12 mouse cellular contexts compared by ENCODE assay signal in genomic region chr6:148436441-148437001, GRCm38 (mm10). TPM values are rescaled to one million over a fixed set of nuclear protein-coding genes. Genes with fewer than 3 reads are reported as not detected.
A peak's percentile ranks its signal among the peaks of the same experiment; 100 is the strongest.
DNase-seq lines count a peak whose midpoint lies in the region; ATAC-seq and TF ChIP-seq lines count a peak whose summit lies in the region.
"Had no signal": no experiment of that assay in that cellular context is flagged by ENCODE, and none has a peak within 500 bp of the region (broad histone marks: within the 10 kb centered on the region; RNA-seq: fewer than 3 reads in every experiment).

No protein-coding gene starts in this region.

- H3K4me2 ChIP-seq in liver, embryonic 13.5 days = peak overlapping the region; percentile 16; the same call in 1 of the 2 replicates

- intact Hi-C loops in gastrocnemius, adult 2 months (cut with DNase I) = no loop called here
- intact Hi-C loops in left cerebral cortex, postnatal 14 days (cut with DNase I) = no loop called here

- TF ChIP-seq CTCF in gastrocnemius, adult 2 months (IDR thresholded peaks at IDR 0.05) = no peak

- H3K4me1 ChIP-seq in liver, embryonic 13.5 days (replicated peaks) = peaks cover 6% of the 10 kb centered on the region; the same call in 1 of the 2 replicates

- H3K9me3 ChIP-seq in liver, embryonic 13.5 days (replicated peaks) = no peaks in the 10 kb centered on the region

- H3K27me3 ChIP-seq in liver, embryonic 13.5 days = peaks cover 21% of the 10 kb centered on the region

- peak overlapping the region; percentile 88 for H3K27ac ChIP-seq in gastrocnemius, adult 2 months
- H3K27ac ChIP-seq in liver, embryonic 13.5 days = no peak overlapping the region

- DNase-seq in gastrocnemius, adult 2 months = no peak
- DNase-seq in gastrocnemius, postnatal 10 days = no peak
- peak; percentile 59 for DNase-seq in 3134 (ENCODE audit: extremely low read depth, insufficient read length, low spot score)
- peak; percentile 22 for DNase-seq in NIH3T3 (ENCODE audit: low read depth)
- DNase-seq in liver, embryonic 13.5 days = no peak
- no peak for DNase-seq in ovary, postnatal 36 days (ENCODE audit: low spot score)
- no peak for DNase-seq in left cerebral cortex, postnatal 14 days (ENCODE audit: low spot score in 2 of 2)
- no peak for DNase-seq in kidney, adult 8-10 months
- DNase-seq: cerebellum, postnatal 36 days; gastrocnemius, postnatal 14 days; right cerebral cortex, postnatal 14 days had no signal

- no peak; the same call in 1 of the 2 replicates for ATAC-seq in liver, embryonic 13.5 days (ENCODE audit: low read depth)
- ATAC-seq: hindbrain, embryonic 16.5 days had no signal

- 46% methylated on average over 7 of the region's 7 CpGs for WGBS in liver, embryonic 13.5 days (ENCODE audit: insufficient replicate concordance)

- H3K9ac ChIP-seq in liver, embryonic 13.5 days = no peak overlapping the region

- no peaks in the 10 kb centered on the region for H3K36me3 ChIP-seq in liver, embryonic 13.5 days

- peak overlapping the region; percentile 47 for H3K4me3 ChIP-seq in gastrocnemius, adult 2 months
- H3K4me3 ChIP-seq in liver, embryonic 13.5 days (replicated peaks) = no peak overlapping the region

RNA-seq across cellular contexts. Expression of gene Tmtc1, which starts 7.7 kb away (rescaled TPM):
- 10 to 100 TPM; 55.4 to 64.8 TPM for total RNA-seq in gastrocnemius, adult 2 months (2021)
- 10 to 100 TPM; 57.5 to 58.7 TPM for total RNA-seq in gastrocnemius, postnatal 10 days (2021)
- 0.07 and 0.10 TPM in 2 replicates for polyA plus RNA-seq in liver, embryonic 13.5 days (2015; fragmentation: Nextera tagmentation; extraction: Ambion mirVana)
- 10 to 100 TPM; 44.1 to 48.1 TPM for total RNA-seq in left cerebral cortex, postnatal 14 days (2021)

Comparison
In these comparisons a context has a peak if more than half of its experiments do, and no peak if none do; other contexts are left out.
1. DNase-seq: peak in 3134 (single experiment) and NIH3T3 (single experiment); none in gastrocnemius, adult 2 months (single experiment), gastrocnemius, postnatal 10 days (single experiment), liver, embryonic 13.5 days (single experiment), ovary, postnatal 36 days (single experiment), left cerebral cortex, postnatal 14 days (0 of 2) and kidney, adult 8-10 months (0 of 2).